Mouse (Mus musculus) lung, adult 2 months (tissue): ENCODE data around the gene Krcc1.

Experiments used
- CTCF ChIP-seq: fragments of 200-500 bp; IDR thresholded peaks from 2 replicates; pipeline ENCODE4 v1.5.1; 2011; ENCODE audit warnings: mild to moderate bottlenecking, low read length, control low read depth; ENCODE audit not compliant: insufficient read depth
- POLR2A ChIP-seq: fragments of 200-500 bp; IDR thresholded peaks from 2 replicates; pipeline ENCODE4 v1.6.1; 2011; ENCODE audit warnings: low read depth, mild to moderate bottlenecking, control low read depth, low read length, borderline replicate concordance; ENCODE audit errors: extremely low read depth

- TF ChIP-seq CTCF (no peak), POLR2A (peak; percentile 48; the same call in 1 of the 2 replicates)
Observed at GRCm38 (mm10) chr6:71270301-71271056, 998 bp upstream of the Krcc1 start.
